Mouse (Mus musculus): ENCODE data around the gene Med14.

DNA sequence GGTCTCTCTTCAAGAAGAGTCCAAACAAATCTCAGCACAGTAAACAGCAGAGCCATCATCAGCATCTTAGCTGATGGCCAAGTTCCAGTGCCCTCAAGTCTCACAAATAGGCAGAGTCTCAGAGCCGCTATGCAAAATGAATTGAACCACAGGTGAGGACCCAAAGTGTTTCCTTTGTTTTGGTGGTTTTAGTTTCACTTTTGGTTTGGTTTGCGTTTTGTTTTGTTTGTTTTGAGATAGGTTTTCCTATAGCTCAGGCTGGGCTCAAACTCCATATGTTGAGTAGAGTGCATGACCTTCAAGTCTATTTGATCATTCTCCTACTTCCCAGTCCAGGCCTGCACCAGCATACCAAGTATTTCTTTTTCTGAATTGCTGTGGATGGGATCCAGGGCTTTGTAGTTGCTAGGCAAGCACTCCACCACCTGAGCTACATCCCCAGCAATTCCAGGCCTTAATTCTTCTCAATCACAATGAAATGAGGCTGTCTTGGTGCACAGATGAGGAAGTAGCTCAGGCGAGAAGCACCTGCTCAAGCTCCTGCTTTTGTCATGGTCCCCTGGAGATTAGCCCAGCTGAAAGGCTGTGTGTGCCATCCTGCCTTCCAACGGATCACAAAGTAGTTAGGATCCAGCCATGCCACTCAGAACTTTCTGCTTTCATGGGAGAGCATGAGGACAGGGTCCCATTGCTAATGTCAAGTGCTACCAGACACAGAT is 5.1 kb upstream of the Med14 start:
- TF ChIP-seq CTCF (IDR thresholded peaks at IDR 0.05; ENCODE audit: insufficient read depth, low read length) (no peak), POLR2A (IDR thresholded peaks at IDR 0.05; ENCODE audit: borderline replicate concordance, extremely low read depth, low read depth, low read length) (no peak)

All from lung, adult 2 months (tissue).